Mouse (Mus musculus) kidney, postnatal 36 days (tissue): ENCODE data around the gene Gch1.

ENCODE experiments used
- DNase-seq, 2 experiments: peaks; one replicate each; pipeline ENCODE4 v3.0.0; 2021 to 2022; ENCODE audit warnings: mixed read lengths in 2 of 2

The Gch1 gene

DNA sequence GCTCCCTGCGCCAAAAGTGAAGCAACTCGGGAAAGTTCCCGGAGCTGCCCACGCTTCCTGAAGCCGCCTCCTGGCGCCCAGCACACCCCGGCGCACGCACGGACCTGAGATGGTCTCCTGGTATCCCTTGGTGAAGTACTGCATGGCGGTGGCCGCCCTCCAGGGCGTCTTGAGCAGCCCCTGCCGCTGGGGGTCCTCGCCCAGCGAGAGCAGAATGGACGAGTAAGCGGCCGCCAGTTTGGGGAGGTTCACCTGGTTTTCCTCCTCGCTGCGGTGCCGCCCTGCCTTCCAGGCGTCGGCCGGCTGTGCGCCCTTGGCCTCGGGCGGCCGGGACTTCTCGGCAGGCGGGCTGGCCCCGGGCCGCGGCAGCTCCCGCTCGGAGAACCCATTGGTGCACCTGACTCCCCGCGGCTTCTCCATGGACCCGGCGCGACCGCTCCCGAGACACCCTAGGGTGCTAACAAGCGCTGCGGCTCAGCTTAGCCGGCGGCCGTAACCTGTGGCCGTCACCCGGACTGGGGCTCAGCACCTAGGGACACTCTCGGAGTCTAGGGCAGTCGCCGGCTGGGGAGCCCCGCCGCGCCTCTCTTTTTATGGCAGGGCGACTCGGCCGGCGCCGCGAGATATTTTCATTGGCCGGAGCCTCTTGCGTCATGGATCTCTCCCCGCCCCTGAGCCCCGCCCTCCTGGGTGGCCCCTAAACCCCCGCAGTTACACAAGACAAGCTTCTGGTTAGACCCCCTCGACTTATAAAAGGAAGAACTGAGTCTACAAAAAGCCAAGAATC lies at the start of gene Gch1:
Gene Gch1 (minus strand): TSS at position 566 of the 787 bp plus-strand sequence.
- peak; percentile 81 to 90 for DNase-seq

DNA sequence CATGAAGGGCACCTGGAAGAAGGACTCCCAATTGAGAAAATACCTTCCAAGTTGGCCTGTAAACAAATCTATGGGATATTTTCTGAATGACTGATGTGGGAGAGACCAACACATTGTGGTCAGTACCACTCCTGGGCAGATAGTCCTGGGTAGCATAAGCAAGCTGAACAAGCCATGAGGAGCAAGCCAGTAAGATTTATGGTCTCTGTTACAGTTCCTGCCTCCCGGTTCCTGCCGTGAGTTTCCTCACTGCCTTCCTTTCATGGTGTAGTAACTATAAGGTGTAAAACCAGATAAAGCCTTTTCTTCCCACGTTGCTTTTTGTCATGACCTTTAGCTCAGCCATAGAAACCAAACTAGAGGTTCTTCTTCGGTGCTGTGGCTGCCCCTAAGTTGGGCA lies 48.1 kb upstream of the Gch1 start:
- no peak for DNase-seq

DNA sequence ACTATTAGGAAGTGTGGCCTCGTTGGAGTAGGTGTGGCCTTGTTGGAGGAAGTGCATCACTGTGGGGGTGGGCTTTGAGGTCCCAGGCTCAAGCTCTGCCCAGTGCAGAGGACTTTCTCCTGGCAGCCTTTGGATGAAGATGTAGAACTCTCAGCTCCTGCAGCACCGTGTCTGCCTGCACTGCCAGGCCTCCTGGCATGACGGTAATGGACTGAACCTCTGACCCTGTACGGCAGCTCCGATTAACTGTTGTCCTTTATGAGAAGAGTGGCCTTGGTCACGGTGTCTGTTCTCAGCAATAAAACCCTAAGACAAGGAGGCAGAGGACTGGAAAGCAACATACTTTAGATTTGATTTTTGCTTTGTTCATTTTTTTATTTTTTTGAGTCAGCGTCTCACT lies 47.3 kb upstream of the Gch1 start:
- DNase-seq = no peak

- no peak for DNase-seq
Measured at GRCm38 (mm10) chr14:47234526-47235250, 45.5 kb upstream of the Gch1 start.

DNA sequence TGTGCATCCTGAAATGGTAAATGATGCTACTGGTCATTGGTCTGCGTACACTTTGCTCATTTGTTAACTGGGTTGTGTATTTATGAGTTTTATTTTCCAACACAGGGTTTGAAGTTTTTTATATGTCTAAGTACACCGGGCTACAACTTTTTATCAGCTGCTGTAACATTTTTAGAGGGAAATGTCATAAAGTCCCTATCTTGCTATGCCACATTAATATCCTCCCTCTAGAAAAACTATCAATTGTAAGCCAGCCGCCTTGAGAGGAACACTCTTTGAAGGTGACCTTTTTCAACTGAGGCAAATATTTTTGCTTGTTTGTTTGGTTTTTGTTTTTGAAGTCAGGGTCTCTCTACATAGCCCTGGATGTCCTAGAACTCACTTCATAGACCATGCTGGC lies 44.8 kb upstream of the Gch1 start:
- no peak for DNase-seq

GRCm38 (mm10) chr14:47233602-47234001 lies 44.4 kb upstream of the Gch1 start:
- no peak for DNase-seq

DNA sequence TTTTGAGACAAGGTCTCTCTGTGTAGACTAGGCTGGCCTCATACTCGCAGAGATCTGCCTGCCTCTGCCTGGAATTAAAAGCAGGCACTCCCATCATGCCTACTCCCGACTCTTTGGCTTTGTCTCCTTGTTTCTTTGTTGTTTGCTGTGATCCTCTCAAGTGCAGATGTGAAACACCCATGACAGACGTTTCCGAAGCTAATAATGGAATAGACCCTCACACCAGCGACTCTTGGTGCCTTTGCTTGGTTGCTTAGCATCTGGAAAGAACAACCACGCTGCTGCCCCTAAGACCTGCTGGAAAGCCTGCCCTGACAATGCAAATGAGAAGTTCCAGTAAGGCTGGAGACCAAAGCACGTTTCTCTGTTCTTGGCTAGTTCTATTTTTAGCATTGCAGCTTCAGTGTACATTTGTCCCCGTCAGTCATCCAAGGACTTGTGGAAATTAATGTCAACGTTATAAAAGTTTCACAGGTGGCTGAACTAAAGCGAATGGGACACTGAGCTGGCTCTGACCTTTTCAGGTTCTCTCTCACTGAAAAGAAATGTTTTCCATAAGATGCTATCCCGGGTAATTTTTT lies 40.7 kb upstream of the Gch1 start:
- DNase-seq = no peak

DNA sequence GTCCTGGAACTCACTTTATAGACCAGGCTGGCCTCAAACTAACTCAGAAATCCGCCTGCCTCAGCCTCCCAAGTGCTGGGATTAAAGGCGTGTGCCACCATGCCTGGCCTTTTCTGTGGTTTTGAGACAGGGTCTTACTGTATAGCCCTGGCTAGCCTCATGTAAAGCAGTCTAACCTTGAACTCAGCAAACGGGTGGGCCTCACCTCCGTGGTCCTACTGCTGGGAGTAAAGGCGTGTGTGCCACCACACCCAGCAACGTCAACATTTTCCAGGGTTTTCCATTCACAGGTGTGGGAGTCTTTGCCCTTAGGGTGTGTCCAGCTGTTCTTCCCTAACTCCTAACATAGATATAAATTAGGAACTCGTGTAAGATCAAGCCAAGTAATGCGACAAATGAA lies 36.7 kb upstream of the Gch1 start:
- DNase-seq = no peak

- DNase-seq = peak in 1 of 2 experiments; percentile 13
Measured at GRCm38 (mm10) chr14:47224476-47225325, 35.5 kb upstream of the Gch1 start.

- DNase-seq = no peak
Measured at GRCm38 (mm10) chr14:47222631-47223450, 33.6 kb upstream of the Gch1 start.

GRCm38 (mm10) chr14:47221567-47221966 lies 32.4 kb upstream of the Gch1 start:
- no peak for DNase-seq

- DNase-seq = no peak
Measured at GRCm38 (mm10) chr14:47220231-47221025, 31.2 kb upstream of the Gch1 start.

- DNase-seq = no peak
Measured at GRCm38 (mm10) chr14:47218766-47219606, 29.8 kb upstream of the Gch1 start.

- DNase-seq = no peak
Measured at GRCm38 (mm10) chr14:47216541-47216940, 27.3 kb upstream of the Gch1 start.

DNA sequence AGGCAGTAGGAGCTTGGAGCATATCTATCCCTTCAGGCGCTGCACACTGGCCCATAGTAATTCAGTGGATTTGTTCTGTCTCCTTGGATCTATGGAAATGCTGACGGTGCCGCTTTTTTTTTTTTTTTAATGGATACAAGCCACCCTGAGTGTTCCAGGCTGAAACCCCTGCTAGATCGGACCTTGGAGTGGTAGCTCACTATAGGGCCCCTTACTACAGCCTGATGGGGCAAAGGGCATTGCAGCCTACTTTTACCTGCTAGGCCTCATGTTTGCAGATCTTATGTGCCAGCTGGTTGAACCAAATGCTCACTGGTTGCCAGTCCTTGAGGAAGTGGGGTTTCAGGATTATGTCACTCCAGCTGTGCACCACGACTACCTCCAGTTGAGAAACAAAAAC lies 25.2 kb upstream of the Gch1 start:
- no peak for DNase-seq

DNA sequence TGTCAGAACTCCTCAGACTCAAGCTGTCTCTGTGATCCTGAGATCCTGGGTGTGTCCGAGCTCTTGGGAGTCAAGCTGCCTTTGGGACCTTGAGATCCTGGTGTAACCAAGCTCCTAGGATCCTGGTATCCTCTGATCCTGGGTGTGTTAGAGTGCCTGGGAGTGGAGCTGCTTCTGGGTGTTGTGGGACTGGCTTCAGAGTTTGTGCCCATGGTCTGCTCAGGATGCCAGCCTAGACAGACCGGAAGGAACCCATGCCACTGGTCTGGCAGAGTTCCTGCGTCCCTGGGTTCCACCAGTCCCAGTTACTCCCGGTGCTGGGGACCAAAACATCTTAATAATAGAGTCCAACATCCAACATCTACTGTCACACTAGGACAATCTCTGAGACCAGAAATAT lies 24.1 kb upstream of the Gch1 start:
- DNase-seq = no peak

DNA sequence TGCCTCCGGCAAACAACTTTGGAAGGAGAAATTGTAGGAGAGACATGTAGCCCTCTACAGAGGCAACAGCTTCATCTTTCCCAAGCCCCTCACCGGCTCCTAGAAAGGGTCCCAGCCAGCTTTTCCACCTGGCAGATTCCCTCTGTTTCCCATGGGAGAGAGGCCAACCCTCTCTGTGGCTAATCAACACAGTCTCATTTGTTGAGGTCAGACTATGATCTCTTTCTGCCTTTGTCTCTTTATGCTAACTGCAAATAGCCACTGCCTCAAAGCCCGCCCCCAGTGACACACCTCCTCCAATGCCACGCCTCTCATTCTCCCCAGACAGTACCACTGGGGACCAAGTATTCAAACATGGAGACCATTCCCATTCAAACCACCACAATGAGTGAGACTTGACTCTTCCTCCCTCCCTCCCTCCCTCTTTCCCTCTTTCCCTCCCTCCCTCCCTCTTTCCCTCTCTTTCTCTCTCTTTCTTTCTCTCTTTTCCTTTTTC lies 20.5 kb upstream of the Gch1 start:
- DNase-seq = no peak

DNA sequence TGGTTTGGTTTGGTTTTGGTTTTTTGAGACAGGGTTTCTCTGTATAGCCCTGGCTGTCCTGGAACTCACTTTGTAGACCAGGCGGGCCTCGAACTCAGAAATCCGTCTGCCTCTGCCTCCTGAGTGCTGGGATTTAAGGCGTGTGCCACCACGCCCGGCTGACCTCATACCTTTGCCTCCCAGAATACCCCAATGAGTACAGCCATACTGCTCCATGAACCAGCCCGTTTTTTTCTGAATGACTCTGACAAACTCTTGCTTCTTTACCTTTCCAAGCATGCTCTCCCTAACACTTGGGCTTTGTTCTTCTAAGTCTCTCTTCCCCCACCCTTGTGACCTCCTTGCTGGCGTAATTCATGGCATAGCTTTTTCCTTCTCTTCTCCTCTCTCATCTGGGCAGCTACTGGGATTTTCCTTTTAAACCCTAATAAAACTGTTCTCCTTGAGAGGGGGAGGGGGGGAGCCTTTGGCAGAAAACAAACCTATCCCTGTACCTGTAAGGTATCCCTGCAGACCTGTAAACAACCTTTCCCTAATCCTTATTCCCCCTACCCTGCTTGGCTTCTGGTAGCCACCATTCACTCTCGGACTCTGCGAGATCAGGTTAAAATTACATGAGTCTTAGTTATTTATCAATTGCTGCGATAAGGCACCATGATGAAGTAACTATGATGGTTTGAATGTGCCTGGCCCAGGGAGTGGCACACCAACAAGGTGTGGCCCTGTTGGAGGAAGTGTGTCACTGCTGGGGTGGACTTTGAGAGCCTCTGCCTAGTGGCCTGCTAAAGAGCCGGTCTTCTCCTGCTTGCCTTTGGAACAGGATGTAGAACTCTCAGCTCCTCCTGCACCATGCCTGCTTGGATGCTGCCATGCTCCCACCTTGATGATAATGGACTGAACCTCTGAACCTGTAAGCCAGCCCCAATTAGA lies 19.6 kb upstream of the Gch1 start:
- no peak for DNase-seq

- no peak for DNase-seq
Measured at GRCm38 (mm10) chr14:47206601-47207000, 17.4 kb upstream of the Gch1 start.
